Mouse (Mus musculus): Measurements from ENCODE around the gene Tigd2.
A peak's percentile ranks its signal among the peaks of the same experiment; 100 is the strongest.
"Not testable (repeated sequence)": the region's sequence is repeated elsewhere in the genome, so short reads cannot be mapped to it uniquely, and the experiment has no call there.

The Tigd2 gene

DNA sequence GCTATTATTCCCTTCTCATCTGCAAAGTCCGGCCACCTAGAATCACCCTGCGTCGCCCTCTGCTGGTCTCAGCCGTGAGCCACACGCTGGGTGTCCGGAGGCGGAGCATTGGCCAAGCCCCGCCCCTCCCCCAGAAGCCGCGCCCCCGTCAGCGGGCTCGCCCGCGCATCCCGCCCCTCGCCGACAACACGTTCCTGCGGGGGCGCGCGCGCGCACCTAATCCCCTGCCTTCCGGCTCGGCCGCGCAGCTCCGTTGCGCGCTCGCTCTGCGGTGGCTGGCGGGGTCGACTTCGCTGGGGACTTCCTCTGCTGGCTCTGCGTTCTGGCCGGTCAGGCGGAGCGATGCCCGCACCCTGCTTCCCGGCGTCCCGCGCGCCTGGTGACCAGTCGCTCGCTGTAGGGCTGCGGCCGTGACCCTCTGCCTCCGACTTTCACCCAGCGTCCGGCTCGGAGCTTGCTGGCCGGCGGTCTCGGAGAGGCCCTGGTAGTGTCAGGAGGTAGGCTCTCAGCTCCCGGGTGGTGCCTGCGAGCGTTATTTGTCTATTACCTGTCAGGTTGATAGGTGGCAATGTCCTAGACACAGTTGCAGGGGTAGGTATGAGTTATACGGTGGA is at the start of gene Tigd2:
TSS of gene Tigd2 (plus strand) at position 186 of the 614 bp plus-strand sequence.
- peak; percentile 94 to 96 for DNase-seq

DNA sequence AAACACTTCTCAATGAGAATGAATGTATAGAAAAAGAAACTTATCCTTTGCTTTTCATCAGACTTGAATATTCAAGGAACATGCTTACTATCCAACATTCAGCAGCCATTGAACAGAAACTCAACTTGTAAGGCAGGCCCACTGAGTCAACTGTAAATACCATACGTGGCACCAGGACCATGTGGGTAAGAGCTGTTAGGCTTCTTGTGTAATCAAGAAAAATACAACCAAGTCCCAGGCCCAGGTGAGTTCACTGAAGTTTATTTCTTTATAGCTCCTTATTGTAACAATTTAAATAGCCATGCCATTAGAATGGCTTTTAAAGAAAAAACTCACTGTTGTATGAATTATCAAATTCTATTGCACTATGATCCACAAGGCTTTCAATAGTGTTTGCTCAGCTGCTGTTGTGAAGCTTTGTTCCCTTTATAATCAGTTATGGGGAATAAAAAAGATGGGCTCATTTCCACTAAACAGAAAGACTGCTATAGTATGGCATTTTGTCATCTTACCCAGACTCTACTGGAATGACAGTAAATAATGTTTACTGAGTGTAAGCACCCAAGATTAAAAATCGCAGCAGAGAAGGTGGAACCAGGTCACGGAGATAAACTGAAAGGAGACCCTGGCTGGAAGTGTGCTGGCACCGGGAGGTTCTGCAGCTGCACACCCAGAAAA is 46.7 kb upstream of the Tigd2 start:
- no peak for DNase-seq

DNA sequence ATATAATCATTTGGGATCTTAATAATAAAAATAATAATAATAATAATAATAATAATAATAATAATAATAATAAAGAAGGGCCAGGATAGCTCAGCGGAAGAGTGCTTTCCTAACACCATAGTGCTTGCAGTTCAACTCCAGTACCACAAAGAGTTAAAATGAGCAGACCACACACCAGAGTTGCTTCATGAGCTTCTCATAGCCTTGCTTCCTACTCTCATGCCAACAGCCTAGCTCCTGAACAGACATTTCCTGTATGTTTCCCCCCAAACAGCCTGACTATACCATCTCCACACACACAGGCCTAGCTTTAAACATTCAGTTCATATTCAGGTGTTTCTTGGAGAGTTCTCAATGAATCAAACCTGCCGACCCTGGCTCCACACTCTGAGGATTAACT is 45.8 kb upstream of the Tigd2 start:
- no peak for DNase-seq

DNA sequence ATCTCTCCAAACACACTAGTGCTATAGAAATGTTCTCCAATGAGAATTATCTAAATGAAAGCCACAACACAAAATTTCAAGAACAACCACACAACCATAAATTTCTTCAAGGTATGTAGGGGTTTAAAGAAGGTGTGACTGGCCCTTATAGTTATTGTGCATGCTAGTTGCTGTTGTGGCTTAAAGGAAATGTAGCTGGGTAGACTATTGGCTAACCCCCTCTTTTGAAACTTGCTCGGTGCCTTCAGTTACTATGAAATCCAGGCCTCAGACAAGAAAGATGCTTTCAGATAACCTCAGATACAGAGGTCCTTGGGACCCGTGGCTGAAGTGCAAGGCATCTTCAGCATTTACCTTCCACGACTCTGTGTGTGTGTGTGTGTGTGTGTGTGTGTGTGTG is 45.3 kb upstream of the Tigd2 start:
- no peak for DNase-seq

DNA sequence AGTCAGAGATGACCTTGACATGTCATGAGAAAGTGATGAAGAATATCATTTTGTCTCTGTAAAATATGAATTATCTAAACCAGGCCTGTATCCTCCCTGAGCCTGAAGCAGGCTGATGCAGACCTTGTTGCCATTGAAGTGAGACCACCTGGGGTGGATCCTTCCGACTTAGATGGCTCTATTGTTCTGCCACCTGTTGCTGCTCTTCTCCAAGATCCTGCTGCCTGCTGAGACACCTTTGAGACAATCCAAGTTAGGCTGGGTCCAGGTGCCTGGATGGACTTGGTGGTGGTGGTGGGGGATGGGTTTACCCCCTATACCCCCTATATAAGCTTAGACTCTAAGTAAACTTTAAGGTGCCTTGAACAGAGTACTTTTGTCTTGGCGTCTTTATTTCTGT is 39.7 kb upstream of the Tigd2 start:
- DNase-seq, result no peak

DNA sequence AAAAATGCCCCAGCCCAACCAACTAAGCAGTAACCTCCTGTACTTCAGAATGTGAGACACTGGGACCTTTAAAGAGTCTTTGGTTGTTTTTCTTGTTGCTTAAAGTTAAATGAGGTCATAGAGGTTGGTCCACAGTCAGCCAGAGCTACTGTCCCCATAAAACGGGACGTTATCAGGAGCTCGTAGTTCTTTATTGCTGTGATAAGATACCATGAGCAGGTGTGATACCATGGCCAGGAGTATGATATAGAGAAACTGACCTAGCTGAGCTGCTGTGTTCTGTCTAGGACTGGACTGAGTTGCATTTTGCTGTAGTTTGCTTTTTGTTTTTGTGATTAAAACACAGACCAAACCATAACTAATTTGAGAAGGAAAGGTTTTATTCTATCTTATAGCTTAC is 37.4 kb upstream of the Tigd2 start:
- DNase-seq, result no peak

DNA sequence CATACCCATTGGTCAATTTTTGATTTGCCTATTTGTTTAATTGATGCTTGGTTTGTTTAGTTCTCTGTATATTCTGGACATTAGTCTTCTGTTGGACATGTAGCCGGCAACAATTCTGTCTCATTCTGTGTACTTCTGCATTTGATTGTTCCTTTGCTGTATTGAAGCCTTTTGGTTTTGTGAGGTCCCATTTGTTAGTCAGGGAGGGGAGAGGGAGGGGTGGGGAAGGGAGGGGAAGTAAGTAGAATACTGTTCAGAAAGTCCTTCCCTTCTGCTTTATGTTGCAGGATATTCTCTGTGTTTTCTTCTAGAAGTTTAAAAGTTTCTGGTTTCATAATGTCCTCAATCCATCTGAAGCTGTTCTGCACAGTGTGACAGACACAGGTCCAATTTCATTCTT is 34.7 kb upstream of the Tigd2 start:
- no peak for DNase-seq

DNA sequence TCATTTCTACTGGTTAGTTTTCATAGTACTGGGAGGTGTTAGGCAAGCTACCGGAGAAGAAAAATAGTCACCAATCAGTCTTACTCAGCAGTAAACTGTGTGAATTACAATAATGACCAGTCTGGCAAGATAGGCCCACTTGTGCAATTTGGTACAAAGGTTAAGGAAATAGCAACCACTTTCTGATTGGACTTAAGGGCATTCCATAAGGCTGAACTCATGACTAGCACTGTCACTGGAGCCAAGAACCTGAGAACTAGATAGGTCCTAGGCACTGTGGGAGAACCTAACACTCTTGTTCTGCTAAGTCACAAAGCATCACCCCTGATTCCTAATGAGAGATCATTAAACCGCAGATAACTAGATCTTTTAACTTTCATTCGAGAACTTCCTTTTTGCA is 30.6 kb upstream of the Tigd2 start:
- DNase-seq, result no peak

DNA sequence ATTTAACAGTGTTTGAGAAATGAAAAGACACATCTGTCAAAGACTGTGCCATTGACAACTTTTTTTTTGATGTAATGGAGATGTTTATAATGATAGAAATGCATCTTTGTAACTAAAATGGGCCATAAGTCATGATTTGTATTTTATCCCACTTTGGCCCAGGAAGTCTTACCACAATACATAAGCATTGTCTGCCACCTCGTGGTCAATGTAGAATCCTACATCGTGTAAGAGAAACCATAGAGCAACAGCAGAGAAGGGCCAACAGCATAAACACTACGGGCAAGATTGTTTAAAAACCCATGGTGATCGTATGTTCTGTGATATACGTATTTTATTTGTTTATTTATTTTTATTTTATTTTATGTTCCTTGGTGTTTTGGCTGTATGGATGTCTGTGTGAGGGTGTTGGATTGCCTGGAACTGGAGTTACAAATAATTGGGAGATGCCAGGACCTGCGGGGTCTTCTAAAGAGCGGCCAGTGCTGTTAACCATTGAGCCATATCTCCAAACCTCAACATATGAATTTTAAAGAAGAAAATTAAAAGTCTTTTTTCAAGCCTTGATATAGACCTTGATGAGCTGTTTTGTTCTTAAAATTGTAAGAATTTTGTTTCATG is 28.2 kb upstream of the Tigd2 start:
- DNase-seq, result peak; percentile 21 to 74

DNA sequence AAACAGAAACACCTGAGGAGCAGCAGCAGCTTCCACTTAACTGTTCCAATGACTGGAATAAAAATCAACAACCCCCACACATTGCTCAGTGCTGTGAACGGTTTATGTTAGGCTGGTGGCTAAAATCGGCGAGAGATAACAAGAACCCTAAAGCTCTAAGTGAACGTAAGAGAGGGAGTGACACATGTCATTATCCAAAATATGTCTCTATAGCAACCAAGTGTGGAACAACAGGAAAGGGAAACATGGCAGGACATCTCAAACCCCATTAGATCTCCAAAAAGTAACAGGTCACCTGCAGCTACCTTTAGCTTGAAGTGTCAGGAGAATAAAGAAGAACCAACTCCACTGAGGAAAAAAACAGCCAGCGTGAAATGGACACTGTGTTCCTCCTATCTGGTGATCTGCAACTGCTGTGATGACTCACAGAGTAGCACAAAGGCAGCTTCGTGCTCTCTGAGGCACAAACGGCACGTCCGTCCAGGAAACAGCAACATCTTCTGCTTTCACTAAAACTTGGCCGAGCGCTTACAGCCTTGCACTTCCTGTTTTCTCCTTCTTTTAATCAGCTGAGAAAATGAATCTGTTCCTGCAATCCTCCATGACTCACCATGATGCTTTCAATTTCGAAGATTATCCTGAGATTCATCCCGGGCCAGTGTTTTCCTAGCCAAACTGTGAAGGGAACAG is 23.5 kb upstream of the Tigd2 start:
- DNase-seq, result no peak

DNA sequence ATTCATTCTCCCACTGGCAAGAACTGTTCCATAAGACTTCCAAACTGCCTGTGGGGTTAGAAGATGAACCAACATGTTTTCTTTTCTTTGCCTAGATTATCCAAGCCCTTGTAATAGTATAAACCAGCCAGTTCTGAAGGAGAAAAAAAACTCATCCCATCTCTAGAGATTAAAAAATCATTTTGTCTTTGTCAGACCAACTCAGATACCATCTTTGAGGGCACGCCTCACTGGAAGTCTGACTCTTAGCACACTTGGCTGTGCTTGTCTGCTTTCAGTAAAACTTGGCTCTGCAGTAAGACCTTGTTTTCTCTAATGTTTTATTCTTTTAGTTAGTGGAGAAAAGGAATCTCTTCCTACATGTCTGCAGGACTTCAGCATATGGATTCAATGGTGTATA is 18.7 kb upstream of the Tigd2 start:
- no peak for DNase-seq

DNA sequence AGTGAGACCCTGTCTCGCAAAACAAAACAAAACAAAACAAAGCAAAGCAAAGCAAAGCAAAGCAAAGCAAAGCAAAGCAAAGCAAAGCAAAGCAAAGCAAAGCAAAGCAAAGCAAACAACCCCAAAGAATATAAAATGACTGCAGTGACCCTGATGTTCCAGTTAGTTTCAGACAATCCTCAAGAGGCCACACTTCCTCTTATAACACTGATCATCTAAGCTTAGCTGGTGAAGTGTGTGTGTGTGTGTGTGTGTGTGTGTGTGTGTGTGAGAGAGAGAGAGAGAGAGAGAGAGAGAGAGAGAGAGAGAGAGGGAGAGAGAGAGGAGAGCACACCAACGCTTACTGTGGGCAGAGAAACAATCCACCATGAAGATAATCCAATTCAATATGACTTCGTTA is 14.2 kb upstream of the Tigd2 start:
- not testable (repeated sequence) for DNase-seq

DNA sequence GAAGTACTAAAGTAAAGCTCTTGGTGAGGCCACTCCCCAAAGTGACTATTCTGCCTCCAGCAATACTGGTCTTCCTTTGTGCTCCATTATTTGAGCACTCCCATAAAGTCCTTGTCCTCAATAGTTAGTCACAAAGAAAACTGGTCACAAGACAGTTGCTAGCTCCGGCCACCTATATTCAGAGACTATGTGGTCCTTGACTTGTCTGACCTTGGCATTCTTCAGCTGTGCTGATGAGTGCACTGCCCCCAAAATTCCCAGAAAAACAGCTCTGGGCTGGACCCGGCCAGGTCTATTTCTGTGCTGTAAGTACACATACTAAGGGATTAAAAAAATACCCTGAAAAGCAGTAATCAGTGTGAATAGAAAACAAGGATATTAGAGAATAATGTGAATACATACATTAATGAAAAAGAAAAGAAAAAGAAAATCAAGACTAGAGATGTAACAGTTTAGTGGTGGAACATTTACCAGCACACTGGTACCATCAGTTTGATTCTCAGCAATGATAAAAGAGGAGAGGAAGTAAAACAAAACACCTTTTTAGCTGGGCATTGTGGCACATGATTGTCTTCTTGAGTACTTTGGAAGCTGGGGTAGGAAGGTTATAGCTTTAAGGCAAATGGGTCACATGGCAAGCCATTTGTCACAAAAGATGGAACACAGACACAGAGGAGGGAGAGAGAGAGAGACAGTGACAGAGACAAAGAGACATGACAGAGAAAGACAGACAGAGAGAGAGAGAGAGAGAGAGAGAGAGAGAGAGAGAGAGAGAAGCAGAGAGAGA is 12.6 kb upstream of the Tigd2 start:
- no peak for DNase-seq

DNA sequence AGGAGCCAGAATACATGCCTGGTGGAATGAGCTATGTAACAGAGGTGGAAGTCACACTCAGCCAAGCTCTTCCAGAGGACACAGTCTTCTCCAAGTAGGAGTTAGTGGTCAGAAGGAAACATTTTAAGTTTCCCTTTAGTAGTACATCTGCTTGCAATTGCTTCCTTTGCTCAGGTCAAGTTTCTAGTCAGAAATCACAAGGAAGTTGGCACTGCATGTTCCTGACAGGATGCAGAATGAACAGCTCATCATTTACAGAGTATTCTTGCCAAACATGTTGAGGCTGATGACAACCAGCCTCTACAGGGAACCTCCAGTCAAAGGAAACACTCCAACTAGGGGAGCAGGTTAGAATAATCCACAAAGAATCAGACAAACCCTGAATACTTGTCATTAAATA is 11.9 kb upstream of the Tigd2 start:
- no peak for DNase-seq

DNA sequence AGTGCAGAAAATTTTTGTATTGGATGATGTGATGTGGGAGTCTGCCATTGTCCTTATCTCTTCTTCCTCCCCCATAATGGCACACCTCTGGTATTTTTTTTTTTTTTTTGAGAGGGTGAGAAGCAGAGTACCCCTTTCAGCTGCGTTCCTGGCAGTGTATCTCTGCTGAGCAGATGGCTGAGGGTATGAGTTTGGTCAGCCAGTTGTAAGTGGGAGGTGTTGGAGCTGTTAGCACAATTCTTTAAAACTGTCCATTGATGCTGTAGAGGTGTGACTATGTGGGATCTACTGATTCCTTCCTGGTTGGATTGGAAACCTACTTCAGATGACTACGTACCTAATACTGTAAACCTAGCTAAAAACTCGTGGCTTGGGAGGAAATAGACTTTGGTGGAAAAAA is 10.3 kb upstream of the Tigd2 start:
- no peak for DNase-seq

DNA sequence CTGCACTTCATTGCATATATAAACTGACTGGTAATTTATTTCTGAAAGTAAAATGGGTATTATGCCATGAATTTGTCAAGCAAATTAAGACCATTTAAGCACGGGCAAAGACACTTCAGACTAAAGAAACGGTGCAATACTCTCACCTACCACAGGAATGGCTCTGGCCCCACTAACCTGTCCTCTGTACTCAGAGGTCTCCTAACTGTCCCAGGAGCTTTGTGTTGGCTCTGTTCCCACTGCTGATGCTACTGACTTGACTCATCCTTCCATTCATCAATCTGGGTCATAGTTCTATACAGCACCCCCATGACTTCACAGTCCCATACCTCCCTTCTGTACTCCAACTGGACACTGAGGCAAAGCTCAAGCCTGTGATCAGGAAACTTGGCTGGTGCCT is 9.6 kb upstream of the Tigd2 start:
- DNase-seq, result no peak

DNA sequence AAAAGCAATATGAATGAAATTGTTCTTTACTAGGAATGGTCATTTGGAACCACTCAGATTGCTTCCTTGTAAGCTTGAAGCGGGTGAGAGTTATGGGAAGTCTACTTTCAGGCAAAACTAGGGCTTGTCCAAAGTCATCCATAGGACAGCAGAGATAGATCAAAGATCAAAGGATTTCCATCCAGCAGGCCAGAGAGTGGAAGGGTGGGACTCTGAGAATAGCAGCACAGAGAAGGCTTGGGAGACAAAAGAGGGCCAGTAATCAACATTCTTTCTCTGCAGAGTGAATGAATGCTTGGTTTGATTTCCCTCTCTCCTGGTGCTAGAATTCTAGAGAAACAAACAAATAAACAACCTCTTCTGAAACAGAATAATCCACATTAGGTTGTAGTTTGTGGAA is 1.1 kb upstream of the Tigd2 start:
- DNase-seq, result no peak

DNA sequence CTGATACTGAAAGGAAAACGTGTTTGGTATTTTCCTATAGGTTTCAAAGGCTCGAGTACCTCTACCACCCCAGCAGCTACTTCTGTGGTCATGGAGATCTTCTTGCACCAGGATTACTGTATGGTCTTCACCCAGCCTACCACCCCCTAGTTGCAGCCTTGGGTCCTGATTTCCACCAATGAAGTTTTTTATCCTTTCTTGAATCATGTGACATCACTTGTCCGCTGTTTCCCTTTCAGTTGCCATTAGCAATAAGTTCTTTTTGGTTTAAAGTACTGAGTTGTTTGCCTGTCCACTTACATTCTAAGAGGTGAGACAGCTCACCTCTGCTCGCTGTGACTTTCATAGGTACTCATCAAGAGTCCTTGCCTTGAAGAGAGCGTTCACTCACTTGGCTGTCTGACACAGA is 633 bp downstream of the Tigd2 start:
- DNase-seq, result no peak

DNA sequence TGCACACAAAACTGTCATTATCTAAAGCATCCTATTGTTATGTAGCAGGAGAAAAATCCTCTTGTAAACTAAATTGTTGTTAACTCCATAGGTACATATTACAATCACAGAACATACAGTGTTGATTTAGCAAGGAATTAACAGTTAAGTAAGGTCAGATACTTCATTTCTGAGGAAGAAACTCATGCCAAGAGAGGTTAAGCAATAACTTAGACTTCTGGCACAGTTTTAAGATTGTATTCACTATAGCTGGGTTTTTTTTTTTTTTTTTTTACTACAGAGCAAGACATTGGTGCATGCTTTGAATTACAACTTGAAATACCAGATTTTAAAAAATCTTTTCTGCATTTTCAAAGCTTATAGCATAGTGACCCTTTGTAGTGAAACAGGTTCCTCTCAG is 24.5 kb downstream of the Tigd2 start:
- no peak for DNase-seq

DNA sequence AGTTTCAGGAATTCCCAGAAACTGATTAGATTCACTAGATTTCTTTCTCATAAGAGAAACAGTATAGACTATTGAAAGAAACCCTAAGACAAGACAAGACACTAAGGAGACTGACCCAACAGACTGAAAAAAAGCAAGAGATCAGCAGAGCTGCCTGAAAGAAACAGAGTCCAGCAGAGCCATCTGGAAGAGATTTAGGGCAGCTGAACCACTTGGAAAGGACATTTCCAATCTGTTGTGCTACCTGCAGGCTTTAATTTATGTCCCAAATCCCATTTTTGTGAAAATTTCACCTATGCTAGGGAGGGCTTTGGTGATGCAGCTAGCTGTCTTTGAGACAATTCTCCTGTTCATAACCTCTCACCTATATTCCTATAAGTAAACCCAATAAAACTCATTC is 25.0 kb downstream of the Tigd2 start:
- peak; percentile 47 to 61 for DNase-seq

DNA sequence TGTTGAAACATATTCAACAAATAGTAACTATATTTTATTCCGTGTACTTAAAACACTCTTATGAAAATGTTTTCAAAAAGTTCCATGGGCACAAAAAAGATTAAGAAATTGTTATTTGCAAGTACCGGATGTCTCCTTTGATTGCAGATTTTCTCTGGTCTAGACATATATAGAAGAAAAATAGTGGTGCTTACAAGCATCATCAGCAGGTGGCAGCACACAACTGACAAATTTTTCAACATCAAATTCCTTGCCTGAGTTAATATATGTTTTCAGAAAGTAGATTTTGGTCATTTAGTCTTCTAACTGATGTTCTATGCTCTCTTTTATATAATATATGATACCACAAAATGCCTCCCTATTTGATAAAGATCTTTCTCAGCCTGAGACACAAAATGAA is 41.0 kb downstream of the Tigd2 start:
- DNase-seq, result peak; percentile 66 to 82

DNA sequence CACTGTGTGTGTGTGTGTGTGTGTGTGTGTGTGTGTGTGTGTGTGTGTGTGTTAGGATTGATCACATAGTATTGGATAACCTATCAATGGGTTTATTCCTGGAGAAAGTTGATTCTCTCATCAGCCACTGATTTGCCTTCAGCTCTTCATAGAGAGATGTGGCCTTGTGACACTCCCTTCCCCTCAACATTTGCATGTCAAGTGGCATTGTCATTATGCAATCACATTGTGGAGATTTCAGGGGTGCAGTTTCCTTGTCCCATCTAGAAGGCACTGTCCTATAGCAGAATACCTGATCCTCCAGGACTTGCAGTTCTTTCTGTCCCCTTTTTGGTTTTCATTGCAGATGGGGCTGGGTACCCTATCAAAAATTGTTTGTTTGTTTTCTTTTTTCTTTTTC is 41.9 kb downstream of the Tigd2 start:
- DNase-seq, result no peak

DNA sequence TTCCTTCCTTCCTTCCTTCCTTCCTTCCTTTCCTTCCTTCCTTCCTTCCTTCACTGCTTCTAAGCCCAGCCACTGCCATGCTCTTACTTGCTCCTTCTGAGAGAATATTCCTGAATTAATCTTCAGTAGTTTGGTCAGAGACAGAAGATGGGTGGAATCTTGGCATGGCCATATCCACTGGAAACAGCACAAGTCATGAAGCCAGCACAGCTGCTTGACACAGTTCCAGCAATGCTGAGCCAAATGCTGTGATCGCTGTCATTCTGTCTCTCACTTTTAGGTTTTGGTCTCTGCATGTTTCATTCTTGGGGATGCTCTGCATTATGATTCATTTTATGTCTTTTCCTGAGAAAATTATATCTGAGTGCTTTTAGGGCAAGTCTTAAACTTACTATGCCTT is 47.2 kb downstream of the Tigd2 start:
- DNase-seq, result no peak
